Mouse (Mus musculus): Measurements from ENCODE around the gene Il16.
"Not testable (repeated sequence)": the region's sequence is repeated elsewhere in the genome, so short reads cannot be mapped to it uniquely, and the experiment has no call there.

Il16 gene

GRCm38 (mm10) chr7:83735108-83735781 lies 10.3 kb downstream of the Il16 start:
- no peak for DNase-seq (ENCODE audit: low spot score in 2 of 2)

DNA sequence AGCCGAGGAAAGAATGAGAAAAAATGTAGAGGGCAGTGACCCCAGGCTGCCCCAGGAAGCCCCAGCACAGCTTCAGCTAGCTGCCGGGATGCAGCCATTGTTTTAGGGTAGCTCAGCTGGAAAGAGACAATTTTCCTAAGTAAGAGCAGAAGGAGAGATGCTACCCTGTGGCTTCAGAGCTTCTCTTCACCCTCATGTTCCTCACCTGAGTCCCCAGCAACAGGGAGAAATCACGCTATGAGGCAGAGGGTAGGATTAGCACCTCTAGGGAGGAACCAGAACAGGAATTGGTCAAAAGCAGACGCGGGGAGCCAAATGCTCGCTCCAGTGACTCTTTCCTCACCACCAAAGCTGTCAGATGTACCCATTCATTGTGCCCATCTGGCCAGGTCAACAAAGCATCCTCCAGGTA lies 10.8 kb downstream of the Il16 start:
- DNase-seq (ENCODE audit: low spot score in 2 of 2) = no peak

DNA sequence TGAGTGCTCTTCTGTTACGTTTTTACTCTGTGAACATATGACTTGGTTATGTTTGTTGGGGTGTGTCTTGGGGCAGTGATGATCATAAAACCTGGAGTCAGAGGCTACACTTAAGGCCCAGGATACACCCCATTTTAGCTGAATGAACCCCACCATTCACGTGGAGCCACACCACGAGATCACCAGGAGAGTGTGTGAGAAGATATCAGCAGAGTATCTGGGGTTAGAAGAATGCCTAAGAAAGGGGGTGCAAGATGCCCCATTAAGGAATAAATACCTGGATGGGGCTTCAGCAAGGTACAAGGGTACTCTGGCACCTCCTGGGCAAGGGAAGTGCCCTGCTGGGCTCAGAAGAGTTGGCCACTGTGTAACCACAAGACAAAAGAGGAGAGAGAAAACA lies 11.3 kb downstream of the Il16 start:
- no peak for DNase-seq (ENCODE audit: low spot score in 2 of 2)

DNA sequence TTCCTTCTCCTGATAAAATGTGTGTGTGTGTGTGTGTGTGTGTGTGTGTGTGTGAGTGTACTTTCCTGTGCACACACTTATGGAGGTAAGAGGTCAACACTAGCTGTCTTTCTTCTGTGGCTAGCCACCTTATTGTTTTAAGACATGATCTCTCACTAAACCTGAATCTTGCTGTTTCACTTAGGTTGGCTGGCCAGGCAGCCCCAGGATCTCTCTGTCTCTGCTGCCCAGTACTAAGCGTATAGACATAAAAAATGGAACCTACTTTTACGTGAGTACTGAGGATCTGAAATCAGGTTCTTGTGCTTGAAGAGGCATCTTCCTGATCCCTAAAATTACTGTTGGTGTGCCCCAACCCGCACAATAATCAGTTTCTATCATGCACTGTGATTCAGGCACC lies 12.7 kb downstream of the Il16 start:
- no peak for DNase-seq (ENCODE audit: low spot score in 2 of 2)

- DNase-seq (ENCODE audit: low spot score in 2 of 2) = no peak
These were observed 13.4 kb downstream of the Il16 start for GRCm38 (mm10) chr7:83731961-83732666.

GRCm38 (mm10) chr7:83731297-83731696 lies 14.2 kb downstream of the Il16 start:
- DNase-seq (ENCODE audit: low spot score in 2 of 2) = no peak

DNA sequence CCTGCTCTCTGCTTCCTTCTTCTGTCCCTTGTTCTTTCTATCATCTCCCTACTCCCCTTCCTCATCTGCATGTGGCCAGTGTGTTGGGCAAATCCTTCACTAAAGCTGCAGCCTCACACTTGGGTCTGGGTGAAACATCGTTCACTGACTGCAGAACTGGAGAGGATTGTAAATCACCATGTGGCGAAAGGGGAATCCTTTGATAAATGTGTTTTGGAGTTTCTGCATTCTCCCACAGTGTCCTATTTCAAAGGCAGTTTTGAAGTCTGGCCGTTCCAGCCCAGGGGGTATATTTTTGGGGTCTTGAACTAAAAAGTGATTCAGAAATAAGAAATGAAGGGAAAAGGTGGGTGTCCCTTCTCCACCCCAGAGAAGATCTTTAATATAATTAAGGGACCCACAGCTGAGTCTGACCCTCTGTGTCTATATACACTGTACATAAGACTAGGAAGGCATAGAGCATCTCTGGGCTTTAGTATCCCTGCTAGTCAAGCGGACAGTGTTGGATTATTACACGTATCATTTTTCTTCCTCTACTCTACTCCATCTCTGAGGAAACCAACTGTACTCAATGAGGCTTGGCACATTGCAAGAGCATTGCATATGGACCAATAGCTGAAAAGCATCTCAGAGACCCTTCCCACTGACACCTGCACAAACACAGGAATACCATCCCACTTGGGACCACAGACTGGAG lies 18.4 kb downstream of the Il16 start:
- no peak for DNase-seq (ENCODE audit: low spot score in 2 of 2)

DNA sequence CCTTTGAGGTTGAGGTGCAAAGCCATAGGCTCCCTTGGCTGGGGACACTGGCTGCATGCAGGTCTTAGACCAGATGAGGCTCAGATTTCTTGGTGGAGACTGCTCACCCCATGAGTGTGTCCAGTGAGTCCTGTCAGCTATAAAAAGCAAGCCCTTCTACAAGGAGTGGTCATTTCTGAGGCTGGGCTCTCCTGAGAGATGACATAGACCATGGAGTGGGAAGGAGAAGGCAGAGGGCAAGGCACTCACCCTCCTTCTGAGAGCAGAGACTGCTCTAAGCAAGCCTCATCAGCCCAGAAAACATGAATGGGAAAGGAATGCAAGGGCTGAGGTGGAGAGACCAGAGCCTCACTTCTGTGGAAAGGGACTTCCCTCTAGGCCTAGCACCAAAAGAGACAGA lies 19.7 kb downstream of the Il16 start:
- DNase-seq (ENCODE audit: low spot score in 2 of 2) = no peak

DNA sequence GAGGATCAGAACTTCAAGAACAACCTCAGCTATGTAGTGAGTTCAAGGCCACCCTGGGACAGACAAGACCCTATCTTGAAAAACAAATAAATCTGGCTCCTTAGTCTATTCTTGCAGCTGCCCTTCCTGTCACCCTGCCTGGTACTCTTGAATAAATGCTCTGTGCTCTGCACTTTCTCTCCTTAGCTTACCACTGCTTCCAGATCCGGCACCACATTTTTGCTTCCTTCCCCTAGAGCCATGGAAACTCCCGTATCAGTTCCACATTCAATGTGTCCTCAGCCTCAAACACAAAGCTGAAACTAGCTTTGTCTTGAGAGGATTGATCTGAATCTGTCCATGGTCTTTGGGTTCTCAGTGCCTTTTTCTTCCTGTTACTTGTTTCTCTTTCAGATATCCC lies 21.0 kb downstream of the Il16 start:
- no peak for DNase-seq (ENCODE audit: low spot score in 2 of 2)

DNA sequence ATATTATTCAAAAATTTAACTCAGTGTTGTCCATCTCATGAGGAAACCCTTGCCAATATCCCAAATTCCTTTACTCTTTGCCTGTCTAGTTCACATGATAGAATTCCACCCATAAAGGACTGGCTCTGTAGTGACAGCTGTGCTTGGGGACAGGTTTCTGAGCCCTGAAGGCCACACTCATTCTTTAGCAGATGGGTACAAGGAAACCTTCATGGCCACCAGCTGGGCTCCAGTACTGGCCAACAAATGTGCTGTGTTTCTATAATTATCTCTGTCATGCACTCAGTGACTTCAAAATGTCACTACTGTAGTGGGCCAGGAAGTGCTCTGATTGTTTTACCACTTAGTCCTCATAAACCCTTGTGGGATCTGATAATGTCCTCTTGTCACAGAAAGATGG lies 21.6 kb downstream of the Il16 start:
- DNase-seq (ENCODE audit: low spot score in 2 of 2) = no peak

DNA sequence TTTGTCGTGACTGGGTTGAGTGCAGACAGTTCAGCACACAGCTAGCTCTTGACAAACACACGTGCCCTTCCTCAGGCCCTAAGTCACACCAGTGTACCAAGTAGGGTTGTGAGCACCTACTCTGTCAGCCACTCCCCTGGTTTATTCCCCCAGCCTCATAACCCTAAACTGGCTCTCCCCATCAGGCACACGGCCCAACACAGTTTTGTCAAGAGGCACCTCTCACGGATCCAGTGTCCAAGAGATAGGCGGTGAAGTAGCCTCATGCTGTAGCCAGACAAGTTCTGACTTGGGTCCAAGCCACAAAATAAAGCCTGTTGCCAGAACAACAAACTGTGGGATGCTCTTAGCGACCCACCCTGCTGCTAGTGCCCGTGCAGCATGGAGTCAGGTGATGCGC lies 22.3 kb downstream of the Il16 start:
- DNase-seq (ENCODE audit: low spot score in 2 of 2) = no peak

DNA sequence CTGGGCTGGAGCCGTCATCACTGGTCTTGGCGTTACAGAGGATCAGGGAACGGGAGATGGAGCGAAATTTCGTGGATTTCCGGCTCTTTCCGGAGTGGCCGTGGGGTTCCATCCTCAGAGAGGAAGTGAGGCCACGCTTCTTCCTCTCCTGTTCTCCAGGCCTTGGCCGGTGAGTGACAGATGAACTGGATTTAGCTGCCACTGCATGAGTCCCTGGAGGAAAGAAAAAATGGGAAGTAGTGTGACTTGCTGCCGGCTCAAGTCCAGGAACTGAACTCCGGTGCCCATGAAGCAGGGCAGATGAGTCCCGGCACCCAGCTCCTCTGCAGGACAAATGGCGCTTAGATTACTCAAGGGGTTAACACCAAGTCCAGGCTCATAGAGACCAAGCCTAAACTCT lies 23.0 kb downstream of the Il16 start:
- no peak for DNase-seq (ENCODE audit: low spot score in 2 of 2)

DNA sequence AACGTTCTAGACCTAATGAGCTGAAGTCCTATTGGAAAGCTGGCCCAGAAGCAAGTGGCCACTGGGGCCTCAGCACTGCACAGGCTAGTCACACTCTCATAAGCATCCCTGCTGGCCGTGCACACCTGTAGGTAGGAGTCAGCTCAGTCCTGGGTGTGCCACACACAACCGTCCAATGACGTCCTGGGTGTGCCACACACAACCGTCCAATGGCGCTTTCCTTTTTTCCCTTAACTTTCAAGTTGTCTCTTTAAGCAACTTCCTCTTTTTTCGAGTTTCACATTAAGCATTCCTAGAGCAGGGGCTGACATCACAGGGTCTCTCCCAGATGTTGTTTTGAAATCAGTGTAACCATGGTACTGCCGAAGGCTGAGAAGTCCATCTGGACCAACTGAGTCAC lies 25.3 kb downstream of the Il16 start:
- no peak for DNase-seq (ENCODE audit: low spot score in 2 of 2)

DNA sequence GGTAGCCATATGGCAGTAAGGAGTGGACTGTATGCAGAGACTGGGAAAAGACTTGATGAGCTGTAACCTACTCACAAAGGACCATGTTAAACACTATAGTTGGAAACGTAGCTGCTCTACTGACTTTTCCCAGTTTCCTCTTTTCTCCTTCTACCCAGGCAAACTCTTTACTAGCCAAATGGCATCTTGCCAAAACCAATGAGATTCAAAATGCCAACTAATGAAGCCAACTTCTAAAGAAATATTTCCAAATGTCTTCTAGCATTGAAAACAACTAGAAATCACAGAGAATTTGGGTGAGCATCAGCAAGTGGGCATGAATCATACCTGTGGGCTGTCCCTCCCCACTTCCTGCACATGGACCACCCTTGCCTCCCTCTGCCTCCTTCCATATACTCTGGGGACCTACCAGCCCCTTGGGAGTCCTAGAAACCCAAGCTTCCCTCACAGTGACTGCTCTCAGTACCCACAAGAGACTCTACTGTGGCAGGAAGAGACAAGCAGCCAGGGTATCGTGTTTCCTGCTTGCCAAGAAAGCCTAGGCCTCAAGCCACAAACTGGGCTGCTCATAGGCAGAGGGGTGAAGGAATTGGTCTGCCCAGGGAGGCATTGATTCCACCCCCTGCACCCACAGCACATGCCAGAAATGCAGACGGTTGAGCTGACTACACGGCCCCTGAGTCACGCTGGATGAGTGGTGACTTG lies 28.4 kb downstream of the Il16 start:
- no peak for DNase-seq (ENCODE audit: low spot score in 2 of 2)

DNA sequence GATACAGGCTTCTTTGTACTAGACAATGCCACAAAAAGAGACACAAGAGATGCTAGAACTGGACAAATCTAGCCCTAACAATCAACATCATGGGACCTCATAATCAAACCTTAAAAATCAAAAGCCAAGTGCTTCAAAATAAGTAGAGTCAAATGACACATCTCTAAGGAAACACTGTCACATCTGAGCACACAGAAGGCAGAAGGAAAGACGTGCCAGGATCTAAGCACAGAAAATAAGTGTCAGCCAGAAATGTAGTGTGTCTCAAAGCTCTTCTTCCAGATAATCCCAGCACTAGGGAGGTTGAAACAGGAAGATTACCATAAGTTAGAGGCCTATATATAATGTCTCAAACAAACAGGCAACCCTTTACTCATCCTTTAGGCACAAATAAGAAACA lies 31.9 kb downstream of the Il16 start:
- DNase-seq (ENCODE audit: low spot score in 2 of 2) = no peak

GRCm38 (mm10) chr7:83711676-83712259 lies 33.8 kb downstream of the Il16 start:
- DNase-seq (ENCODE audit: low spot score in 2 of 2) = not testable (repeated sequence)

DNA sequence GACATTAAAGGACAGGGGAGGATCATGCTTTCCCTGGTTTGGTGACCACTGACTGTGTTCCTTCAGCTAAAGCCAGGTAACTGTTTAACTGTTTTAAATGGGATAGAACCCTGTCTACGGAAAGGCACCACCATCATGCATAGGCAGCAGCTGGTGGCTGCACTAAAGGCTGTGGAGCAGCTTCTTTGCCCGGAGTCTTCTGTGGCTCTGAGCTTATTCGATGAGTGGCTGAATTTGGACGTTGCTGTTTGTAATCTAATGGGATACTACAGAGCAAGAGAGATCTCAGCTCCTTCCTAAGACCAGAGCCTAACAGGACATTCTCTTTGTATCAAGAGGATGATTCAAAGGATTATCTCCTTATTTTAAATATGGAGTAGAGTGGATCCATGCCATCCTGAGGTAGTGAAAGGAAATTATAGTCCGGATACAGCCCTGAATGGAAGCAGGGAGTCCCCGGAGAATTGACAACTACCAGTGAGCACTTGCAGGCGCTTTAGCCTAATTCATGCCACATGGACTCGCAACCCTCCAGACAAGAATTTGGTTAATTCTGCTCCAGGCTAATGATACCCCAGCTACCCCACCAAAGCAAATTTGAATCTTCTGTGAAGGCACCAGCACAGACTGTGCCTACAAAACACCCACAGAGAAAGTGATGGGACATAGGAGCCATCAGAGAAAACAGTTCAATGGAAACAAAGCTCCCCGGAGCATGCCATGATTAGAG lies 42.3 kb downstream of the Il16 start:
- DNase-seq (ENCODE audit: low spot score in 2 of 2) = no peak

GRCm38 (mm10) chr7:83699066-83699745 lies 46.3 kb downstream of the Il16 start:
- DNase-seq (ENCODE audit: low spot score in 2 of 2) = no peak

GRCm38 (mm10) chr7:83695449-83696212 lies 49.9 kb downstream of the Il16 start:
- peak; percentile 18 to 27 for DNase-seq (ENCODE audit: low spot score in 2 of 2)

Measured in right cerebral cortex, adult 2 months (tissue).